Mouse (Mus musculus) midbrain, postnatal 0 days (tissue): ENCODE data around the gene Nfe2l3. TPM values are rescaled to one million over a fixed set of nuclear protein-coding genes. Genes with fewer than 3 reads are reported as not detected.

Experiments
- ATAC-seq: fragments of 200-750 bp; cut with Nextera tagmentation; 2 replicates; pipeline ENCODE4 v1.8.0; 2017; ENCODE audit warnings: moderate number of reproducible peaks, mild to moderate bottlenecking, moderate TSS enrichment, moderate library complexity; ENCODE audit not compliant: low FRiP score
- DNase-seq: peaks from one replicate; pipeline ENCODE4 v3.0.0-alpha.2; 2015; ENCODE audit warnings: low spot score
- H3K27ac ChIP-seq: fragments of 300-500 bp; sonication (generic); 2 replicates; pipeline ENCODE4 v1.5.1; 2014; ENCODE audit warnings: low read depth, mild to moderate bottlenecking, low read length, mixed read lengths
- H3K27me3 ChIP-seq: fragments of 300-500 bp; sonication (generic); 2 replicates; pipeline ENCODE4 v1.6.1; 2014; ENCODE audit warnings: low read length, control low read depth, mixed read lengths; ENCODE audit not compliant: insufficient read depth
- H3K36me3 ChIP-seq: fragments of 300-500 bp; sonication (generic); 2 replicates; pipeline ENCODE4 v1.6.1; 2014; ENCODE audit warnings: low read length, control low read depth, mixed read lengths; ENCODE audit not compliant: insufficient read depth
- H3K4me1 ChIP-seq: fragments of 300-500 bp; sonication (generic); 2 replicates; pipeline ENCODE4 v1.6.1; 2014; ENCODE audit warnings: mild to moderate bottlenecking, control low read depth, antibody characterized with exemption, low read length, mixed read lengths; ENCODE audit not compliant: insufficient read depth
- H3K4me2 ChIP-seq: fragments of 300-500 bp; sonication (generic); 2 replicates; pipeline ENCODE4 v1.6.1; 2014; ENCODE audit warnings: low read depth, mild to moderate bottlenecking, low read length, mixed read lengths; ENCODE audit not compliant: poor library complexity, severe bottlenecking
- H3K4me3 ChIP-seq: fragments of 300-500 bp; sonication (generic); 2 replicates; pipeline ENCODE4 v1.5.1; 2014; ENCODE audit warnings: low read depth, mild to moderate bottlenecking, low read length, moderate library complexity
- H3K9ac ChIP-seq: fragments of 300-500 bp; sonication (generic); replicated peaks from 2 replicates; pipeline ENCODE4 v1.6.1; 2014; ENCODE audit warnings: mild to moderate bottlenecking, low read length, moderate library complexity, mixed read lengths; ENCODE audit not compliant: poor library complexity, severe bottlenecking
- H3K9me3 ChIP-seq: fragments of 300-500 bp; sonication (generic); 2 replicates; pipeline ENCODE4 v1.6.1; 2016; ENCODE audit warnings: low read length, control low read depth
- CTCF ChIP-seq: IDR thresholded peaks from 2 replicates; pipeline ENCODE4 v1.5.1; 2016; ENCODE audit warnings: antibody characterized with exemption, mild to moderate bottlenecking
- WGBS: fragments of 180-500 bp; shearing (Covaris S2); extraction: QIAGEN DNeasy Blood & Tissue Kit; methylation state at CpG from one replicate; pipeline ENCODE4 v1.1.7; 2014; 5-methylcytosine and 5-hydroxymethylcytosine counted together
- polyA plus RNA-seq: library from polyadenylated mRNA; unstranded; fragments of >200 nt; fragmentation: Nextera tagmentation; extraction: Ambion mirVana; gene quantifications from 2 replicates; pipeline ENCODE4 v1.2.1, GENCODE M21; 2015
- total RNA-seq: library from RNA; depleted of rRNA; stranded (reverse); fragments of >200 nt; gene quantifications from 2 replicates; pipeline ENCODE4 v1.2.3, GENCODE M21; 2014

The Nfe2l3 gene
- total and polyA plus RNA-seq, 2 experiments from 2014 or later, result 7.3 to 12.7 TPM

DNA sequence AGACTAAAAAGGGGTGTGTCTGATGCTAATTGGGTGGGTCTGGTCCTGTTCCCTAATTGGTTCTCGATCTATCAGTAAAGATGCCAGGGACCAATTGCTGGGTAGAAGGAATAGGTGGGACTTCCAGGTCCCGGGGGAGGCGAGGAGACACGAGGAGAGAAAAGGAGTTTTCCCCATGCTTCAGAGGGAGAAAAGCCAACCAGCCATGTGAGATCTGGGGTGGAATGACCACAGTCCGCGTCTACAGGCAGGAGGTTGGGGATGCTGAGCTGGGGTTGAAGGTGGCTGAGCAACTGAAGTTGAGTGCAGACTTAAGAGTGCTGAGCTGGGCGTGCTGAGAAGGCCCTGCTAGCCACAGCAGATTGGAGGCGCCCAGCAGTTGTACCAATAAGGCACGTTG is 37.0 kb upstream of the Nfe2l3 start:
- H3K27me3 ChIP-seq, result no peaks in the 10 kb centered on the region; the same call in 1 of the 2 replicates
- H3K4me3 ChIP-seq, result no peak overlapping the region
- no peaks in the 10 kb centered on the region for H3K36me3 ChIP-seq
- H3K27ac ChIP-seq, result no peak overlapping the region
- no peaks in the 10 kb centered on the region for H3K4me1 ChIP-seq
- no peaks in the 10 kb centered on the region for H3K9me3 ChIP-seq
- no peak overlapping the region for H3K9ac ChIP-seq
- DNase-seq (no peak), ATAC-seq (no peak)
- H3K4me2 ChIP-seq, result no peak overlapping the region
- WGBS, result 65% methylated on average over 9 of the region's 9 CpGs
- TF ChIP-seq CTCF, result no peak

DNA sequence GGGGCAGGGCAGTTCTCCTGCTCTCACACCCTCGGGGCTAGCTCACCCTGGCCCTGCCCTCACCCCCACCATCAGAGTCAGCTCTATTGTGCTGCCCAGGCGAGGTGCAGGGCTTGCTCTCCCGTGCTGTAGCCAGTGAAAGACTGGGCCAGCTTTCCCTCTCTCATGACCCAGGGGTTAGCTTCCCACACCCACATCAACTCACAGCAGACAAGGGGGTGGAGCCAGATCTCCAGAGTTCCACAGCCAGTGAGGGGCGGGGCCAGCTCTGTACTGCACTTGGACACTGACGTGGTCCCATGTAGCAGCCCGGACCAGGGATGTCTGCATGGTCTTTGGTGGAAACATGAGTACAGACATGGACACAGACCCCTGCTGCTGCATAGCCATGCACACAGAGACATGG is 33.4 kb upstream of the Nfe2l3 start:
- no peak overlapping the region for H3K4me2 ChIP-seq
- H3K4me3 ChIP-seq, result no peak overlapping the region
- no peaks in the 10 kb centered on the region for H3K9me3 ChIP-seq
- 33% methylated on average over 6 of the region's 6 CpGs for WGBS
- no peaks in the 10 kb centered on the region for H3K4me1 ChIP-seq
- ATAC-seq (no peak), DNase-seq (no peak)
- TF ChIP-seq CTCF, result no peak
- H3K27ac ChIP-seq, result no peak overlapping the region
- H3K27me3 ChIP-seq, result no peaks in the 10 kb centered on the region; the same call in 1 of the 2 replicates
- H3K36me3 ChIP-seq, result no peaks in the 10 kb centered on the region
- H3K9ac ChIP-seq, result no peak overlapping the region

DNA sequence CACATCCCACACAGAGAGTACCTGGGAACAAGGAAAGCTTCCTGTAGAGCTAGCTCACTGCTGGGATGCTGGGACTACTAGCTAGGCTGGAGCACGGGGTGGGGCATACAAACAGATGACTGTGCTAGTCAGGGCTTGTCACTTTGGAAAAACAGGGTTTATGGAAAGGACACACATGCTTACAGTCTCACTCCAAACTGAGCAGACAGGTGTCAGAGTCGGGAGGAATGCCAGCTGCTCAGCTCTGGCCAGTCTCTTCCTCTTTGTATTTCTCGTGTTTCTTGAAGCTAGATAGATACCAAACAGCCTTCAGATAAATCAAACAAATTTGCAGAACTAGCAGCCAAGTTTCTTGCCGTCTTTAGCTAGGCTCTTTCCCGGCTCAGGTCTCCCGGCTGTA is 31.2 kb upstream of the Nfe2l3 start:
- Histone ChIP-seq H3K27ac (no peak overlapping the region), H3K27me3 (no peaks in the 10 kb centered on the region), H3K9ac (no peak overlapping the region), H3K9me3 (no peaks in the 10 kb centered on the region), H3K36me3 (no peaks in the 10 kb centered on the region), H3K4me3 (no peak overlapping the region), H3K4me1 (no peaks in the 10 kb centered on the region), H3K4me2 (no peak overlapping the region)
- no peak for ATAC-seq
- TF ChIP-seq CTCF, result no peak
- WGBS, result 60% methylated on average over 6 of the region's 6 CpGs
- no peak for DNase-seq

DNA sequence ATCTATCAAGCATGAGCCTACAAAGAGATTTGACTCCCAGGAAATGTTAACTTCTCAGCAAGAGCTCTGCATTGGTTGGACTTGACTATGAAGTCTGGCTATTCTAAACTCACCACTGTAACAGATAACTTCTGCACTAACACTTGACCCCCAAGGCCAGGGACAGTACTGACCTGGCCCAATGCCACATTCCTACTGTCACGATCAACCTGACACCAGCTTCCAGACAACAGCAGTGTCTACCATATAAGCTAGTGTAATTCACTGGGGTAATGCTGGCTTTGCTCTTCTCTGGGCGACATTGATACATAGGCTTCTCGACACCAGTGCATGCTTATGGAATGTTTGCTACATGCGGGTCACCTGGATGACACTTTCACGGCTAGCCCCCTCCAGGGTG is 28.9 kb upstream of the Nfe2l3 start:
- ATAC-seq (no peak), DNase-seq (no peak)
- Histone ChIP-seq H3K9ac (no peak overlapping the region), H3K27ac (no peak overlapping the region), H3K4me1 (no peaks in the 10 kb centered on the region), H3K27me3 (no peaks in the 10 kb centered on the region), H3K4me2 (no peak overlapping the region), H3K36me3 (no peaks in the 10 kb centered on the region), H3K4me3 (no peak overlapping the region), H3K9me3 (no peaks in the 10 kb centered on the region)
- WGBS, result 87% methylated on average over 5 of the region's 5 CpGs
- TF ChIP-seq CTCF, result no peak

DNA sequence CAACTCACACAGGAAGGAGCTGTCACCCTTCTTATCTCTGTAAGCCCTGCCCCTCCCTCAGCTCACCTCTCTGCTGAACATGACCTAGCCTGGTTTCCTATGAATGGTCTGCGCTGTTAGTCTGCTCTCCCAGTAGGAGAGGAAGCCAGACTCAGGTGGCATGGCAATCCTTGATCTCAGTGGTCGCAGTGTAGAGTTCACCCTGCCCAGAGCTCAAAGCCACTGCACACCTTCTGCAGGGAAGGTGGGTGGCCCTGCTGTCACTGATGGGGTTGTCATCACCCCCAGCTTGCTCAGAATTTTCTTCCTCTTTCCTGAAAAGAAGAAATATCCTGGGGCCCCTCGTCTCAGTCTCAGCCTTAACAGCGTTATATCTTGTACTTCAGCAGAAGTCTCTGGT is 28.0 kb upstream of the Nfe2l3 start:
- H3K9me3 ChIP-seq, result no peaks in the 10 kb centered on the region
- no peaks in the 10 kb centered on the region for H3K27me3 ChIP-seq
- no peaks in the 10 kb centered on the region for H3K36me3 ChIP-seq
- H3K27ac ChIP-seq, result no peak overlapping the region
- no peak for ATAC-seq
- WGBS, result 75% methylated on average over 4 of the region's 4 CpGs
- no peak overlapping the region for H3K4me2 ChIP-seq
- H3K4me3 ChIP-seq, result no peak overlapping the region
- DNase-seq, result no peak
- no peak overlapping the region for H3K9ac ChIP-seq
- H3K4me1 ChIP-seq, result no peaks in the 10 kb centered on the region
- TF ChIP-seq CTCF, result no peak

DNA sequence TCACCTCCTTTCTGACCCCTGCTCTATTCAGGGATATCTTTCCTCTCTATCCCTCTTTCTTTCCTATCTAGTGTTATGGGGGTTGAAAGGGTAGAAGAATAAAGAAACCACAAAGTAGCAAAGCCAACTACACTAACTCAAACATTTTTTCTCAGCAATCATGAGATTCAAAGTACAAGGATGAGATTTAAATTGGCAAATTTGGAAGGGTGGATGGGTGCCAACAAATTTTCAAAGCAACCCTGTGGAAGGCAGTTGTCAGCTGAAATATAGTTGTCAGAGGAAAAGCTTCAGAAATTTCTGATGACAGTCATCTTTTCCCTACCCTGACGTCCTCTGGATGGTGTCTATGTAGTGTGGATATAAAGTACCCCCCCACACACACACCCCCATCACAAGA is 16.0 kb upstream of the Nfe2l3 start:
- no peak overlapping the region for H3K9ac ChIP-seq
- no peak for DNase-seq
- no peaks in the 10 kb centered on the region for H3K36me3 ChIP-seq
- no peak for TF ChIP-seq CTCF
- no peaks in the 10 kb centered on the region for H3K4me1 ChIP-seq
- WGBS, result 49% methylated on average over 1 of the region's 1 CpGs
- no peak for ATAC-seq
- H3K9me3 ChIP-seq, result no peaks in the 10 kb centered on the region
- no peak overlapping the region for H3K4me2 ChIP-seq
- no peaks in the 10 kb centered on the region for H3K27me3 ChIP-seq
- H3K27ac ChIP-seq, result no peak overlapping the region
- no peak overlapping the region for H3K4me3 ChIP-seq
